Mouse (Mus musculus) megakaryocyte, embryonic 14.5 days (primary cell): ENCODE data around the gene Pnkd.

Source experiments
- FLI1 ChIP-seq: IDR thresholded peaks from 2 replicates; pipeline ENCODE4 v1.6.1; 2012; ENCODE audit warnings: low read length, inconsistent platforms, mixed read lengths
- GATA1 ChIP-seq: IDR thresholded peaks from 3 replicates; pipeline ENCODE4 v1.6.1; 2012; ENCODE audit warnings: mixed read lengths, low read length, inconsistent platforms, borderline replicate concordance

DNA sequence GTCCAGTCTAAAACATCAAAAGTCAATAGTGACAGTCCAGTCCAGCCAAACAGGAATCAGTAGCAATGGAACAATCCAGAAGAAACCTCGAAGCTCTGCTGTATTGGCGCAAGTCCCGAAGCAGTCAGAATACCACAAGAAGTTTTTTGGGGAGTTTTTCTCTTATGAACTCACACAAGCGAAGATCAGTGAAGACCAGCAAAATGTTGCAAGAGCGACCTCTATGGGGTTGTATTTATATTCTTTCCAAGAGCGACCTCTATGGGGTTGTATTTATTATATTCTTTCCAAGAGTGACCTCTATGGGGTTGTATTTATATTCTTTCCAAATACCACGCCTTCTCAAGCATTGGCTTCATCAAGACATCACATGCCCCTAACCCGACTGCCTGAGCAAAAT lies 16.0 kb upstream of the Pnkd start:
- TF ChIP-seq GATA1 (no peak), FLI1 (no peak)
